Mouse (Mus musculus): ENCODE data around the gene Gm45844. TPM values are rescaled to one million over a fixed set of nuclear protein-coding genes. Genes with fewer than 3 reads are reported as not detected.
A peak's percentile ranks its signal among the peaks of the same experiment; 100 is the strongest.

Gm45844 gene
- polyA plus RNA-seq, 1 experiment from 2014 or later: 10.1 TPM

DNA sequence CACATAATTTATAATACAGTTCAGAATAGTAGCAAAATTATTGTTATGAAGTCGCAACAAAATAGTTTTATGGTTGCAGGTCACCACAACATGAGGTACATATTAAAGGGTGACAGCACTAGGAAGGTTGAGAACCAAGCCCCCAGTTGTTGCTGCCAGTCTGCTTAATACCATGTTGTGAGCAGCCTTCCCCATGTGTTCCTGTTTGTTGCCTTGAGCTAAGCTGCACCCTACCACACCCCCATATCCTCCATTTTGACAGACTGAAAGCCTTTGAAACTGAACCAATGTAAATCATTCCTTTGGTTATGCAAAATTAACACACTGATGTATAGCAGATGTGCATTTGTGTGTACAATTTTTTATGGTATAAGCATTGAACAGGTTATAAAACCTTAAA is 92.2 kb downstream of the Gm45844 start:
- H3K9ac ChIP-seq: no peak overlapping the region
- H3K27me3 ChIP-seq (ENCODE audit: control insufficient read depth, insufficient read depth, low read length): no peaks in the 10 kb centered on the region
- H3K27ac ChIP-seq: no peak overlapping the region
- no peak overlapping the region for H3K4me3 ChIP-seq (replicated peaks; ENCODE audit: low read length)
- no peak for DNase-seq (ENCODE audit: low spot score)
- H3K4me2 ChIP-seq (replicated peaks): no peak overlapping the region
- no peaks in the 10 kb centered on the region for H3K9me3 ChIP-seq (ENCODE audit: control insufficient read depth, low read length)
- 100% methylated on average over 1 of the region's 1 CpGs for WGBS
- ATAC-seq (ENCODE audit: low FRiP score): no peak
- H3K4me1 ChIP-seq (replicated peaks; ENCODE audit: control insufficient read depth, insufficient read depth, low read length): no peaks in the 10 kb centered on the region
- peaks cover 28% of the 10 kb centered on the region for H3K36me3 ChIP-seq (replicated peaks; ENCODE audit: control insufficient read depth, insufficient read depth)

DNA sequence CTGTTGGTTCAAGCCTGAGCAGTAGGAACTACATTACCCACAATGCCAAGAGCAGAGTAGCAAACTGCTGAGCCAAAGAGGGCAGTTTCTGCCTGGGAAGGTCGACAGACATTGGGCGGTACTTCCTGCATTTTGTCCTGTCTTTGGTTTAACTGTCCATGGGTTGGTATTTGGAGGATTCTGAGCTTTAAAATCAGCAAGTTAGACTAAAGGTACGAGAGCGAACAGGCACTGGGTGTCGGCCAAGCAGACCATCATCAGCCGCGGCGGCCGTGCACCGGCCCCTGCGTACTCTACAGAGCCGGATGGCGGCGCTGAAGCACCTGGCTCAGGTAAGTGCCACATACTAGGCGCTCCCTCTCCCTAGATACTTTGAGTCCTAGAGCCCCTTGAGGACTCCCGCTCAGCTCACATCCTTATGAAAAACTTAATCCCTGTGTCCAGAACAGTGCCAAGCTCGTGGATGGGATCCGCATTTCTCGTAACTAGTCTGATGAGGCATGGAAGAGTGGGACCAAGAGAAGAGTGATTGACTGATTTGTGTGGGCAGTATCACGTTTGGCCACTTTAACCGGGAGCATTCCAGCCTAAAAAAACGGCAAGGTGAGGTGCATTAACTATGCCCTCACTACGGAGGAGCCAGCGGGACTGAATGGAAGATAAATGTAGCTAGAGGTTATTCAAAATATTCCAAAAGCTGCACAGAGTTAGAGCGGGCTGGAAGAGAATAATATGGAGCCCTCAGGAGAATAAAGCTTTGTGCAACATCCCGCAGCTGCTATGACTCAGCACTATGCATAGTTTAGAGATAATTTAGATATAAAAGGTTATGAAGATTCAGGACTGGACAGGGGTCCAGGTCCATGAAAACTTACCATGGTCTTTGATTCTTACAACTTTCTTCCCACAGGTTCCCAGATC is 106.6 kb downstream of the Gm45844 start, which contains the start of gene Zfp418:
Gene Zfp418, plus strand, starts transcription at position 104 of the 921 bp plus-strand sequence.
- peak within 1 kb of the TSS; percentile 59 for H3K4me2 ChIP-seq (replicated peaks)
- H3K9ac ChIP-seq: peak within 1 kb of the TSS; percentile 63
- peak within 1 kb of the TSS; percentile 63 for H3K4me3 ChIP-seq (replicated peaks; ENCODE audit: low read length)
- no peaks in the 10 kb centered on the region for H3K27me3 ChIP-seq (ENCODE audit: control insufficient read depth, insufficient read depth, low read length)
- WGBS: 2% methylated on average over 26 of the region's 26 CpGs
- H3K27ac ChIP-seq: peak within 1 kb of the TSS; percentile 72; the same call in 1 of the 2 replicates
- peak; percentile 96 for ATAC-seq (ENCODE audit: low FRiP score)
- no peaks in the 10 kb centered on the region for H3K9me3 ChIP-seq (ENCODE audit: control insufficient read depth, low read length)
- H3K36me3 ChIP-seq (replicated peaks; ENCODE audit: control insufficient read depth, insufficient read depth): peaks cover 15% of the 10 kb centered on the region
- peak; percentile 83 for DNase-seq (ENCODE audit: low spot score)
- H3K4me1 ChIP-seq (replicated peaks; ENCODE audit: control insufficient read depth, insufficient read depth, low read length): 0 out of 2 replicates have a peak, but pooled peaks cover 6% of the 10 kb centered on the region

Small RNA genes lying within 50 kb of the gene (microRNA-seq; reads per million reads assigned to microRNA genes)
- 1.8 reads per million, percentile 5 among the genes with 10 or more reads in this experiment for gene Mir5620

Other genes starting within 250 kb of the Gm45844 start
- 20.8 and 24.1 TPM in 2 replicates for gene Zfp954, start 156.8 kb downstream of the Gm45844 start, polyA plus RNA-seq (2014; fragmentation: Nextera tagmentation; extraction: Ambion mirVana)
- 11.9 and 14.2 TPM in 2 replicates for gene Zfp773, start 141.5 kb downstream of the Gm45844 start, polyA plus RNA-seq (2014; fragmentation: Nextera tagmentation; extraction: Ambion mirVana)
- 3.6 and 3.7 TPM in 2 replicates for gene Zfp418, start 107.0 kb downstream of the Gm45844 start, polyA plus RNA-seq (2014; fragmentation: Nextera tagmentation; extraction: Ambion mirVana)
- 9.1 and 9.8 TPM in 2 replicates for gene Zfp772, start 68.3 kb downstream of the Gm45844 start, polyA plus RNA-seq (2014; fragmentation: Nextera tagmentation; extraction: Ambion mirVana)
- gene Vmn2r29, start 31.0 kb downstream of the Gm45844 start, polyA plus RNA-seq (2014; fragmentation: Nextera tagmentation; extraction: Ambion mirVana): 2.5 and 3.5 TPM in 2 replicates
- 172 and 188 TPM in 2 replicates for gene Clcn4, start 22.6 kb upstream of the Gm45844 start, polyA plus RNA-seq (2014; fragmentation: Nextera tagmentation; extraction: Ambion mirVana)
- gene Vmn2r30, start 59.3 kb upstream of the Gm45844 start, polyA plus RNA-seq (2014; fragmentation: Nextera tagmentation; extraction: Ambion mirVana): not detected in 2 replicates
- not detected in 2 replicates for gene Gm45783, start 96.3 kb upstream of the Gm45844 start, polyA plus RNA-seq (2014; fragmentation: Nextera tagmentation; extraction: Ambion mirVana)
- not detected in 2 replicates for gene Vmn2r31, start 121.4 kb upstream of the Gm45844 start, polyA plus RNA-seq (2014; fragmentation: Nextera tagmentation; extraction: Ambion mirVana)
- not detected in 2 replicates for gene Vmn2r32, start 201.7 kb upstream of the Gm45844 start, polyA plus RNA-seq (2014; fragmentation: Nextera tagmentation; extraction: Ambion mirVana)

Data from hindbrain, embryonic 14.5 days (tissue).